Mouse (Mus musculus): ENCODE data around the gene Mapre1. TPM values are rescaled to one million over a fixed set of nuclear protein-coding genes. Genes with fewer than 3 reads are reported as not detected.

Mapre1 gene
- total RNA-seq, 2 experiments from 2014 or later = 100.0 to 116 TPM

DNA sequence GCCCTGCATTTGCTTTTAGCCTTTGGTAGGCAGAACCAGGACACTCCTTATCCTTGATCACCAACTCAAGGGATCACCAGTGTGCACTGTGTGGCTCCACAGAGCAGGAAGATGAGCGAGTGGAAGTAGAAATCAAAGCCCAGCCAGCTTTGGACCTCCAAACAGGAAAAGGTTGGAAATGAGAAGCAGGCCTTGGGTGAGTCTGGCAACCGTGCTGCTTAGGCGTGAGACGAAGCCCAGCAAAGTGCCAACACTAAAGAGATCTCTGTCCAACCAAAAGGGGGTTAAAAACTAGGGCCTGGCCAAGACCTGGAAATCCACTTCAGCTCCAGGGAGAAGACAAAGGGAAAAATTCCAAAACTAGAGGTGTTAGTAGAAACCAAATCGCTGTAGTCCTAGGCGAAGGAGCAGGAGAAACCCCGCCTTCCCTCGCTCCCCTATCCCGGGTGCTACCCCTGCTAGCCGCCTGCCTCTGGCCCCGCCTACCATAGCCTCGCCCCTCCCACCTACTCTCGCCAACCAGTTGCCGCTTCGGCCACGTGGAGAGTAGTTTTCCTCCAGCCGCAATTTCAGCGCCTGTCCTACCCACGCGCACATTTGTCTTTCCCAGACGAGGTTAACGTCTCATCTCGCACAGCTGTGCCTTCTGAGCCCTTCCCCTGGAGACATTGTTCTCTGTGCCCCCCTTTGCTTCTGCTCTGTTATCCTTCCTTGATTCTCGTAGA lies 37.7 kb downstream of the Mapre1 start:
- DNase-seq = peak; percentile 92 to 94

DNA sequence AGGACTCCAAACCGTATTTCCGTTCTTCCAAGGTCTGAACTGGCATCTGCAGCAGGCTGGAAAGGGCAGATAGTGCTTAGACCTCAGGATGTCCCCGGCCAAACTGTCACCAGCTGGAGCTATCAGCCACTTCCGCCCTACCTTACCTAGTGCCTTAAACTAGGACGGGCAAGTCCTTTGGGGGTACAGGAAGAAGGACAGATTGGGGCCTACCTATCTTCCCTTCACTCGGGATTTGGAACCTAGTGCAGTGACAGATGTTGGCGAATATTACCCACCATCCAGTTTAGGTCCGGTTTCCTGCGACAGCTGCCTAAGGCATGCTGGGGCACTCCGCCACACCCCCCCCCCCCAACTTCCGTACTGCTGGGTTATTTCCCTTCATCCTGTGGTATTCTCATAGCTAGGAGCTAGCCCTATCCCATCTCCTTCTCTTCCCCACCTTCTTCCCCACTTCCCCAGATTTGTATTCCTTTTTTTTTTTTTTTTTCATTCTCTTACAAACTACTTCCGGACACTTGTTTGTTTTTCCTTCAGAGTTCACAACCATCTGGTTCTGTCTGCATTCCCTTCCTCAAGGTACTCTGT lies 38.4 kb downstream of the Mapre1 start, which contains the start of gene Efcab8:
Gene Efcab8, plus strand, starts transcription at position 538 of the 588 bp plus-strand sequence.
- peak in 1 of 2 experiments; percentile 26 for DNase-seq

DNA sequence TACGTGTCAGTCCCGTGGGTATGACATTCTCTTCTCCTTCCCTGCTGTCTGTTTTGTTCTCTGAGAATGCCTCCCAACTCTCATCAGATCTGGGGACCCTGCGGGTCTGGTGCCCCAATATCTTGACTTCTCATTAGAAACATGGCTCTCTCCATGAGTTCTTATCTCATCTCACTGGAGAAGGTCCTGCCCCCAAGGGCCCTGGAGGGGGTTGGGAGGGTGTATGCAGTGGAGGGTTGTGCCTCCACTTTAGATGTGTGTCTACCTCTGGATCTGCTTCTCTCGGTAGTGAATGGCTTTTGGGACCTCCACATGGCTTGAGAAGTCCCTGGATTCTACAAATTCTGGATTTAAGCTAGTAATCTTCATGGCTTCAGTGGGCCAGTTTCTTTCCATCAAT lies 40.1 kb downstream of the Mapre1 start:
- DNase-seq = no peak

DNA sequence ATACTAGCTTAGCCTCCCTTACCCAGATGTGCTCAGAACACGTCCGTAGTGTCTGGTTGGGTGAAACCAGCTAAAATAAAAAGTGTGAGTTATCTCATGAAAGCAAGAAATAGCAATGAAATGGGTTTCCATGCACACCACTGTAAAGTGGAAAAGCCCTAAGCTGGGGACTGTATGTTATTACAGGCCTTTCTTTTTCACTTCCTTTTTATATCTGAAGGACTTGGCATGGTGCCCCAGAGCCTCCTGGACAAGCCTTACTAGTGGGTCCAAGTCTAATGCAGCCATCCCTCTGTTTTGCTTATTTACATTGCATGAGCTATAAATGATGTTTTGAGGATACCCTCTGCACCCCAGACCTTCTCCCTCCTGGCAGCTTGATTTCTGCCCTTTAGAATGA lies 43.6 kb downstream of the Mapre1 start:
- DNase-seq = peak; percentile 11 to 52

DNA sequence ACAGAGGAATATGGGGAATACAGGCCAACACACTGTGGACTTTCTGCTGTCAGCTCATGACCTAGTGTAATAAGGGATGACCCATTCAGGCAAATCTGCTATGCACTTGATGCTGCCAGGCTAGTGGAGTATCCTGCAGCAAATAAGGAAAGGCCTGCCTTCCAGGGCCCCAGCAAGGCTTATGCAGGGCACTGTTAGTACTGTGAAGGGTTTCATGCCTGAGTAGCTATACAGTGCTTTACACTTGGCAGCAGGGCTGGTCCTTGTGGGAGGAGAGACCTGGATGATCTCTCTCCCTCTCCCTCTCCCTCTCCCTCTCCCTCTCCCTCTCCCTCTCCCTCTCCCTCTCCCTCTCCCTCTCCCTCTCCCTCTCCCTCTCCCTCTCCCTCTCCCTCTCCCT lies 52.3 kb downstream of the Mapre1 start:
- no peak for DNase-seq

DNA sequence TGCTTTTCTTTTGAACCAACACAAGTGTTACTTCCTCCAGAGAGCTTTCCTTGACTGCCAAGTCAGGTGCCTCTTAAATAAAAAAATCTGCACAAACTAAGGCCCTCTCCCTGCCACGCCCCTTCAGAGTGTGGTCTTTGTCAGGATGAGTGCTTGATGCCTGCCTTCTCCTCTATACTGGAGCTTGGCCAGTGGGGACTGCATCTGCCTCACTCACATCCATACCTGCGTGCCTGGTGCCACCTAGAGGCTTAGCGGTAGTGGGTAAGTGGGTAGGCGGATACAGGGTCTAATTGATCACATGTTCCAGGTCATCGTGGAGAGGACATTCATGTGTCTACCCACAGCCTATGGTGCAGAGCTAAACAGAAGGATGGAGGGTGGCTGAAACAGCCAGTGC lies 54.0 kb downstream of the Mapre1 start:
- DNase-seq = peak in 1 of 2 experiments; percentile 23

DNA sequence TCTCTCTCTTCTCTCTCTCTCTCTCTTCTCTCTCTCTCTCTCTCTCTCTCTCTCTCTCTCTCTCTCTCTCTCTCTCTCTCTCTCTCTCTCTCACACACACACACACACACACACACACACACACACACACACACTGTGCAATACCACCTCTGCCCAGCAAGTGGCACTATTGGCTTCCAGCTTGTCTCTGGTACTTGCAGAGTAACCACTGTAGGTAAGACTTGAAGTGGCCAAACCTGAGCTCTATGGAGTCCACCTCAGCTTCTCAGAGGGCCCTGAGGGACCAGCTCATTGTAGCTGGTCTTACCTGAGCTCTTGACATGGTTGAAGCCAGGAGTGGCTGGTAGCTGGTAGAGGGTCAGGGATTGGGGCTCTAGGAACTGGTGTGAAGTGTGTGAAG lies 66.4 kb downstream of the Mapre1 start:
- DNase-seq = peak; percentile 78 to 80

DNA sequence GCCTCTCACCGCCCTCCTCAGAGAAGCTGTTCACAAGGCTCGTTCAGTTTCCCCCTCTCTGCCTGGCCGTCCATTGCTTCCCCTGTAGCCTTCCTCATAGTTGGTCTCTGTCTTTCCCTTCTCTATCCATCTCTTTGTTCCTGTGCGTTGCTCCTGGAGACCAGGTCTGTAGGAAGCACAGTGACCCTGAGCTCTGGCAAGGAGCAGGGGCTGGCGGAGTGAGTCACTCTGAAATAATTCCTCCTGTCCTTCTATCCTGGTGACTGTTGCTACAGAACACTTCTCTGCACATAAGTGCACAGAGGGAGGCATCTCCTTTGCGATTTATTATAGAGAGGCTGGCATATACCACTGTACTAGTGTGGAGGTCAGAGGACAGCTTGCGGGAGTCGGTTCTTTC lies 67.1 kb downstream of the Mapre1 start:
- DNase-seq = peak; percentile 59 to 65

DNA sequence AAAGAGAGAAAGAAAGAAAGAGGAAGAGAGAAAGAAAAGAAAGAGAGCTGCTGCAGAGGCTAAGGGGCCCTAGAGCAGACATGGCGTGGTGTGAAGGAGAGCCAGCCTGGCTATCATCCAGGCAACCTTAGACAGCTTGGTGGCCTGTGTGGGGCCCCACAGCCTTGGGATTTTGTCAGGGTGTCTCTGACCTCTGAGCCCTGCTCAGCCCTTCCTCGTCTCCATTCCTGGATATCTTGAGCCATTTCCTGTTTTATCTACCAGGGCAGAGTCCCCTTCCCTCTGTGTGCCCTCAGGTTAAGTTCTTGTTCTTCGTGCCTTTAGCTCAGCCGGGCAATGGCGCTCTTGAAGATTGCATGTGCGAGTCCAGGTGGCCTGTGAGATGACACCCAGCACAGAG lies 67.8 kb downstream of the Mapre1 start:
- DNase-seq = no peak

DNA sequence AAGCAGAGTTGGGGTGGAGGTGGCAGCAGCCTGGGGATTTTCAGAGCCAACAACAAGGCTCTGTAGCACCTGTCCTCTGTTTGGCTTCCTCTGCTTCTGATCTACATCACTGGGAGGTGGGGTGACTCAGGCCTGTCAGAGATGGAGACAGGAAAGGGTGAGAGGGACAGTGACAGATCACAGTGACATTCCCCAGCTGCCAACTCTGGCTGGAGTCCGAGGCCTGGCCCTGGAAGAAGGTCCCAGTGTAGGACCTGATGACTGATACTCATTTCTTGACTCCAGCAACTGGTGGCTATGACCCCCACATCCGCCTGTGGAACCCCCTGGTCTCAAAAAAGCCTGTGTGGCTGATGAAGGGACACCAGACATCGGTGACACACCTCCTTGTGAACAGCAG lies 68.8 kb downstream of the Mapre1 start:
- DNase-seq = peak; percentile 78 to 86

DNA sequence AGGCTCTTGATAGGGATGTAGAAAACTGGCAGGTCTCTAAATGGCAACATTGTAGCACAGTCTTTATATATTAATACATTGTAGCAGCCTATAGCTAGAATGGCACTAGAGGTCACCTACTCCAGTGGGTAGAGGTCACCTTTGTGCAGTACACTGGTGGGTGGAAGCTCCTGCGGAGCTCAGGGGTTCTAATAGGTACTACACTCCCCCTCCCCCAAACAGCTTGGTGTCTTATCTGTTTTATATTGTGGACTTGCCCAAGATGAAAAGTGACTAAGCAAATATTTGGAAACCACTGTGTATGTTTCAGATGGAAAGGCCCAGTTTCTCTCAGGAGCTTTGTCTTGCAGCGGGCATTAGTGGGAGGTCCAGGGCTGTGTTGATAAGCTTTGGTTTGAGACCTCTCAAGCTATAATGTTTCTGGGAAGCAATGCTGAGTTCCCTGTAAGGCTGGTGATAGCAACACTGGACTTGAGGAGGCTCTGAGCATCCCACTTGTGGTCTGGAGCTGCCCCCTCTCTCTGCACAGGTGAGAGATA lies 81.0 kb downstream of the Mapre1 start:
- DNase-seq = no peak

Other genes with a start within 250 kb of the Mapre1 start
- gene 4930404H24Rik, start 248.5 kb upstream of the Mapre1 start, total RNA-seq (2021) = not detected
- gene Nol4l, start 211.3 kb upstream of the Mapre1 start, total RNA-seq (2021) = 10 to 100 TPM; 12.8 to 13.3 TPM
- gene Commd7, start 108.5 kb upstream of the Mapre1 start, total RNA-seq (2021) = 10 to 100 TPM; 36.6 to 44.7 TPM
- gene Dnmt3b, start 91.8 kb upstream of the Mapre1 start, total RNA-seq (2021) = 1 to 10 TPM; 2.3 TPM
- not detected for gene Dnmt3c, start 44.6 kb upstream of the Mapre1 start, total RNA-seq (2021)
- under 1 TPM; 0.13 to 0.26 TPM for gene Efcab8, start 38.7 kb downstream of the Mapre1 start, total RNA-seq (2021)
- gene Sun5, start 129.8 kb downstream of the Mapre1 start, total RNA-seq (2021) = under 1 TPM in 1 of 2 experiments, not detected in 1; 0.23 TPM
- under 1 TPM in 1 of 2 experiments, not detected in 1; 0.16 TPM for gene Bpifb2, start 133.8 kb downstream of the Mapre1 start, total RNA-seq (2021)
- 1 to 10 TPM in 1 of 2 experiments, under 1 TPM in 1; 0.60 to 6.6 TPM for gene Bpifb6, start 159.1 kb downstream of the Mapre1 start, total RNA-seq (2021)
- gene Bpifb3, start 177.0 kb downstream of the Mapre1 start, total RNA-seq (2021) = not detected
- gene Bpifb4, start 196.9 kb downstream of the Mapre1 start, total RNA-seq (2021) = not detected
- not detected for gene Bpifa6, start 233.7 kb downstream of the Mapre1 start, total RNA-seq (2021)